Mouse (Mus musculus) spleen, adult 2 months (tissue): ENCODE results near the gene Fadd. TPM values are rescaled to one million over a fixed set of nuclear protein-coding genes. Genes with fewer than 3 reads are reported as not detected.

Source experiments
- DNase-seq, 2 experiments: peaks; one replicate each; pipeline versions ENCODE4 v3.0.0 to v3.0.0-alpha.2; 2012 to 2021; ENCODE audit warnings: low spot score in 2 of 2, low read depth in 1 of 2
- H3K27ac ChIP-seq: fragments of 200-500 bp; 2 replicates; pipeline ENCODE4 v1.5.1; 2012; ENCODE audit warnings: low read length, inconsistent platforms; ENCODE audit not compliant: insufficient read depth
- H3K27me3 ChIP-seq: fragments of 200-500 bp; 2 replicates; pipeline ENCODE4 v1.6.1; 2012; ENCODE audit warnings: mild to moderate bottlenecking, moderate library complexity, low read length, inconsistent platforms; ENCODE audit not compliant: control insufficient read depth, insufficient read depth
- H3K36me3 ChIP-seq: fragments of 200-500 bp; 2 replicates; pipeline ENCODE4 v1.6.1; 2012; ENCODE audit warnings: mild to moderate bottlenecking, low read length, inconsistent platforms; ENCODE audit not compliant: control insufficient read depth, insufficient read depth
- H3K4me1 ChIP-seq: fragments of 200-500 bp; 2 replicates; pipeline ENCODE4 v1.6.1; 2011; ENCODE audit warnings: inconsistent platforms; ENCODE audit not compliant: control insufficient read depth, insufficient read depth, insufficient read length
- H3K4me3 ChIP-seq: fragments of 200-500 bp; 2 replicates; pipeline ENCODE4 v1.5.1; 2011; ENCODE audit warnings: mild to moderate bottlenecking, inconsistent platforms; ENCODE audit not compliant: insufficient read depth, insufficient read length; ENCODE audit errors: extremely low read depth
- CTCF ChIP-seq: fragments of 200-500 bp; IDR thresholded peaks from 2 replicates; pipeline ENCODE4 v1.5.1; 2011; ENCODE audit warnings: mild to moderate bottlenecking, inconsistent platforms; ENCODE audit not compliant: insufficient read depth, insufficient read length, insufficient replicate concordance; ENCODE audit errors: extremely low read depth
- POLR2A ChIP-seq: fragments of 200-500 bp; IDR thresholded peaks from 2 replicates; pipeline ENCODE4 v1.6.1; 2011; ENCODE audit warnings: low read depth, low read length, inconsistent platforms
- WGBS: fragments of 180-500 bp; shearing (Covaris S2); methylation state at CpG from one replicate; pipeline ENCODE4 v1.1.7; 2018; 5-methylcytosine and 5-hydroxymethylcytosine counted together
- polyA plus RNA-seq: library from polyadenylated mRNA; depleted of rRNA; stranded (reverse); fragments of >200 nt; gene quantifications from 2 replicates; pipeline ENCODE4 v1.2.3, GENCODE M21; 2012; rRNA removed

Gene Fadd
- polyA plus RNA-seq = 9.1 and 9.8 TPM in 2 replicates

GRCm38 (mm10) chr7:144582284-144582980 lies at the start of gene Fadd:
Gene Fadd (minus strand): TSS chr7:144582463.
- Histone ChIP-seq H3K27me3 (no peaks in the 10 kb centered on the region), H3K4me3 (peak within 1 kb of the TSS; percentile 83), H3K36me3 (0 out of 2 replicates have a peak, but pooled peaks cover 3% of the 10 kb centered on the region), H3K4me1 (no peaks in the 10 kb centered on the region), H3K27ac (peak within 1 kb of the TSS; percentile 88)
- peak; percentile 88 to 93 for DNase-seq
- TF ChIP-seq CTCF = no peak
- peak; percentile 27; the same call in 1 of the 2 replicates for TF ChIP-seq POLR2A
- WGBS = under 1% methylated on average over 34 of the region's 34 CpGs

- DNase-seq = no peak
- Histone ChIP-seq H3K27me3 (no peaks in the 10 kb centered on the region), H3K4me1 (no peaks in the 10 kb centered on the region), H3K4me3 (no peak overlapping the region), H3K36me3 (no peaks in the 10 kb centered on the region), H3K27ac (no peak overlapping the region)
- TF ChIP-seq CTCF = no peak
- no peak for TF ChIP-seq POLR2A
- 5% methylated on average over 3 of the region's 3 CpGs for WGBS
Observed at GRCm38 (mm10) chr7:144630622-144631021, 48.4 kb upstream of the Fadd start.

DNA sequence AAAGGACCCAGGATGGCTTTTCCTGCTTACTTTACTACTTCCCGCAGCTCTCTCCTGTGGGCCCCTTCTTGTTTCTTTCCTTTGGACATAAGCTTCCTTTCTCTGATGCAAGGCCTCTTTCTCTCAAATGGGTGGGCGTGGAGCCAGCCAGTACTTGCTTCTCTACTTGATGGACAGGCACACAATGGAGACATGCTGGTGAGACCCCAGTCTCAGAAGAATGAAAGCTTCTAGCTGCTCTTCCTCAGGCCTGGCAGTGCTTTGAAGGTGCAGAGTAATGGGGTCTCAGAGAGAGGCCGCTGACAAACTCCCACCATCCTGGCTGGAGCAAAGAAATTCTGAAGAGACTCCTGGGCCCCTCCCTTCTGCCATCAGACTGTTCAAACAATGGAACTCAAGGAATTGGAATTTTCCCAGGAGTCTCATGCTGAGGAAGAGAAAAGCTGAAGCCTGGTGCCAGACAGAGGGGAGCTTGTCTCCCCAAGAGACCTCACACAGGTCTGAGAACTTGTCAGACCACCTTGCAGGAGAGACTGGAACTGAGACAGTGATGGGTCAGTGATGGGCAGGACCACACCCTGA lies 46.2 kb upstream of the Fadd start:
- no peaks in the 10 kb centered on the region for H3K27me3 ChIP-seq
- WGBS = 76% methylated on average over 3 of the region's 3 CpGs
- TF ChIP-seq CTCF = no peak
- TF ChIP-seq POLR2A = no peak

GRCm38 (mm10) chr7:144627606-144628333 lies 45.5 kb upstream of the Fadd start:
- Histone ChIP-seq H3K4me3 (no peak overlapping the region), H3K4me1 (no peaks in the 10 kb centered on the region), H3K27me3 (no peaks in the 10 kb centered on the region), H3K36me3 (no peaks in the 10 kb centered on the region), H3K27ac (no peak overlapping the region)
- DNase-seq = no peak
- 87% methylated on average over 13 of the region's 13 CpGs for WGBS
- TF ChIP-seq POLR2A = no peak
- no peak for TF ChIP-seq CTCF

More for the DNA sequence above, 46.2 kb upstream of the Fadd start:
- Histone ChIP-seq H3K4me3 (no peak overlapping the region), H3K4me1 (no peaks in the 10 kb centered on the region), H3K36me3 (no peaks in the 10 kb centered on the region), H3K27ac (no peak overlapping the region)
- no peak for DNase-seq

DNA sequence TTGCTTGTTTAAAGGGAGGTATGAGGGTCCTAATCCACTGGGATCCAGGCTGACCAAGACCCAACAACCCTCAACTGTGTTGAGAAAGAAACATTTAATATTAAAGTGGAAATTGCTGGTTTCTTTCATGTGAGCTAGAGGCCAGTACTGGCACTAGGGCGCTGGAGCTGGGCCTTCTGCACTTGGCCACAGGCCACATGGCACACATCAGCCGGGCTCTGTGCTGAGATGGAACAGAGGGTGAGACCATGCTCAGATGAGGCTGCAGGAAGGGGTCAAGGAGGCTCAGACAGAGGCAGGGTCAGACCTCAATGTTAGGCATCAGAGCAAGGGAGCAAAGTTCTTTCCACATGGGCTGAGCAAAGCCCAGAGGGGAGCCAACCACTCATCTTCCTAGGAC lies 43.8 kb upstream of the Fadd start:
- no peak overlapping the region for H3K27ac ChIP-seq
- H3K27me3 ChIP-seq = no peaks in the 10 kb centered on the region
- H3K4me1 ChIP-seq = no peaks in the 10 kb centered on the region
- TF ChIP-seq POLR2A = no peak
- TF ChIP-seq CTCF = no peak
- no peak overlapping the region for H3K4me3 ChIP-seq
- no peaks in the 10 kb centered on the region for H3K36me3 ChIP-seq
- WGBS = 90% methylated on average over 2 of the region's 2 CpGs
- no peak for DNase-seq

GRCm38 (mm10) chr7:144620721-144621681 lies 38.7 kb upstream of the Fadd start:
- no peak overlapping the region for H3K4me3 ChIP-seq
- H3K27me3 ChIP-seq = no peaks in the 10 kb centered on the region
- 72% methylated on average over 22 of the region's 22 CpGs for WGBS
- H3K4me1 ChIP-seq = no peaks in the 10 kb centered on the region
- H3K36me3 ChIP-seq = no peaks in the 10 kb centered on the region
- H3K27ac ChIP-seq = no peak overlapping the region
- DNase-seq = no peak
- no peak for TF ChIP-seq CTCF
